Mouse (Mus musculus): ENCODE results near the gene Cdh5.

The Cdh5 gene

GRCm38 (mm10) chr8:104142415-104142814, 41.0 kb downstream of the Cdh5 start:
- no peak for DNase-seq

DNA sequence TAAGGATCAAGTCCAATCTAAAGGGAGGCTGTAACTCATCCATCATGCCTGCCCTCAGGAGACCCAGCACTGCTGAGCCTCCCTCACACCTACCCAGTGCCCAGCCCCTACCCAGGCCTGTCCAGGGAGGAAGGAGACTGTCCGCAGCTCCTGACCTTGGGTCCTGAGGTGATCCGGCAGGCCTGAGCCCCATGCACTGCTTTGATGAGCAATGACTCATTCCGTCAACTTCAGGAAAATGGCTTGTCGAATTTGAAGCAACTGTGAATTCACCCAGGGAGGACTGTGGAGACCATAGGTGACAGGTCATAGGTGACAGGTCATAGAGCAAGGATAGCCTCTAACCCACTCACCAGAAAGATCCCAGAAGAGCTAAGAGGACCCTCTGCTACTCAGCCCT, 42.0 kb downstream of the Cdh5 start:
- DNase-seq = no peak

DNA sequence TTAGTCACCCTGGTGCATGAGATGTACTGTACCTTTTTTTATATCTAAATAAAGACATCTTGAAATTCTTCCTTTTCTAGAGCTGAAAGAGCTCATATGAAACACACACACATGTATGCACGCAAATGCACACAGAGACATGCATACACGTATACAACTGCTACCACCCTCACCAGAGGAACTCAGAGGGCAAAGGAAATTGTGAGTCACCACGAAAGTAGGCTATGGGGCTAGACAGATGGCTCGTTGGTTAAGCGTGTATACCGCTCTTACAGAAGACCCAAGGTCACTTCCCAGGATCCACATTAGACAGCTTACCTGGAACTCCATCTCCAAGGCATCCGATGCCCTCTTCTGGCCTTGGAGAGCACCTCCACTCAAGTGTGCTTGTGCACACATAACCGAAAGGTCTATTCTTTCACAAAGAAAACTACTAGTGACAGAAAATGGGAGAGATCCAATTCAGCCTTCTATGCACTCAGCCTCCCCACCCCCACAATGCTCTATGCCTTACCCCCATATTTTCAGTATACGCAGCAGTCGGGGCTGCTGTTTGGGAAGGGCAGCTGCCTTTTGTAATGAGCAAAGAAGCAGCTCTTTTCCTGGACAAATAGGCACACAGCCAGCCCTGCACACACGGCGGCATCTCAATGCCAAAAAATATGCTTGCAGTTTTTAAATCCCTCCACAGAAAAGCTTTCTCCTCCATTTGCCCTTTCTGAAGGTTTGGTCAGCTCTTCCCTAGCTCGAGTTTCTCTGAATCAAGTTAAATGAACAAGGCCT, 43.2 kb downstream of the Cdh5 start:
- DNase-seq = no peak

DNA sequence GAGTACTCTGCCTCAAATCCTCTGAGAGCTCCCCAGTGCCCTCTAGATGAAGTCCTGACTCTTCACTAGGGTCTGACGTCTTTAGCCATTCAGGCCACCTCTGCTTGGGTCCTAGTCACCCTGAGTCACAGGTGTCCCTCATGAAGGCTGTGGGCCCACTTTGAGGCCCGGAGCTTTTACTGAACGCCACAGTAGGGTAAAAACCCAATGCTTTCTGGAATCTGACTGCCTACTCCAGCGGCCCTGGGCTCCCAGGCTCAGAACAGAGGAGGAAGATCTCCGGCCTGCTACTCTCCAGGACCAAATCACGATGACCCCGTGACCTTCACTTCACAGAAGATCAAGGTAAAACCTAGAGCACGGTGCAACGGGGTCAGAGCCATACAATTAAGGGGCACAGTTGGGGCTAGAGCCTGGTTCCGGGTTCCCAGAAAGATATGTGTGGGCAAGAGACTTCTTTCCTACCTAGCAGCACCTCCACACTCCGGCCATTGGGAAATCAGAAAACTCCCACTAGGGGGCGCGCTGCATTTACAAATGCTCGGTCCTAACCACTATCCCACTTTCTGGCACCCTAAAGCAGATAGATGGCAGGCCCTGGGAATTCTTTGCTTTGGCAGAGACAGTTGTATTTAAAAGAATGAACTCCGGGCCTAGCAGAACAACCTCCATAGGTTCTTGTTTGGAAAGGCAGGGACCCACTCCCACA, 44.7 kb downstream of the Cdh5 start:
- peak; percentile 89 to 90 for DNase-seq

DNA sequence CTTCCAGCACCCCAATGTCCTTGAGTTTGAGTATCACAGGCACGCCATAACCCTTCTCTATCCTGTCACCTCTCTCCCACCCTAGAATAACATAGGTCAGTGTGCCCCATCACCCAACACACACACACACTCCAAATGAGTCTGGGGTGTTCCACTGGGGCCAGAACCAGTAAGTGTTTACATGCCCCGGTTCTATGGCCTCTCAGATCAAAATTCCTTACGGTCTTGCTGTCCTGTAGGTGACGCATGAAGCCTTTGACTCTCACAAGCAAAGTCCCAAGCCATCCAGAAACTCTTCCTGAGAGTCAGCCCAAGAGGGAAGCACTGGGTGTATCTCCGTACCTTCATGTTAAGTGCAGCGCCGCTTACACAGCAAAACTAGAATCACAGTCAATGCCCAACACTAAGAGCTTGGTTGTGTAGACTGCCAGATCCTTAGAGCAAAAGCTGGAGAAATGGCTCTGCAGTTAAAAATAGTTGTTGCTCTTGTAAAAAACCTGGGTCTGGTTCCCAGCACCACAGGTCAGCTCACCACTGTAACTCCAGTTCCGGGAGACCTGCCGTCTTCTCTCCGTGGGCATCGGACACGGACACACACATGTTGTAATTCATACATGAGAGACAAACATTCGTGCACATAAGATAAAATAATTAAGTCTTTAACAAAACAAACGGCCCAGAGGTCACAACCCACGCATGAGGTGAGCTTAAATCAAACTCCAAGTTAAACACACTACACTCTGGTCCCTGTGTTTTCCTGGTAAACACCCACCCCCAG, 45.5 kb downstream of the Cdh5 start:
- DNase-seq = no peak

GRCm38 (mm10) chr8:104147947-104148346, 46.5 kb downstream of the Cdh5 start:
- DNase-seq = no peak

DNA sequence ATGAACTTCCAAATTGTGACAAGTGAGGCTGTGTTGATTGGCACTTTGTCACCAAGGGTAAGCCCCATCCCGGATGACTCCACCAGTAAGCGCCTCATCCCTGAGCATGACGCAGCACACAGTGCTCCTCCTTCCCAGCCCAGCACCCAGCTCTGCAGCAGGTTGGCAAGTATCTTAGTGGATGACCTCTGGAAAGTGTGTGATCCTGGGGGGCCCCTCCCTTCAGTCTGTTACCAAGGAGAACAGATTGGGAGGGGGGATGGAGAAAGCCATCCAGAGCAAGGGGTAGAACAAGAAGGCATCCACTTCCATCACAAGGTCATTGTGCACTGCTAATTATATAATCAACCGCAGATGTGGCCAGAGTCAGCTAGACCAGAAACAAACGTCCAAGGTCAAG, 59.3 kb downstream of the Cdh5 start:
- no peak for DNase-seq

DNA sequence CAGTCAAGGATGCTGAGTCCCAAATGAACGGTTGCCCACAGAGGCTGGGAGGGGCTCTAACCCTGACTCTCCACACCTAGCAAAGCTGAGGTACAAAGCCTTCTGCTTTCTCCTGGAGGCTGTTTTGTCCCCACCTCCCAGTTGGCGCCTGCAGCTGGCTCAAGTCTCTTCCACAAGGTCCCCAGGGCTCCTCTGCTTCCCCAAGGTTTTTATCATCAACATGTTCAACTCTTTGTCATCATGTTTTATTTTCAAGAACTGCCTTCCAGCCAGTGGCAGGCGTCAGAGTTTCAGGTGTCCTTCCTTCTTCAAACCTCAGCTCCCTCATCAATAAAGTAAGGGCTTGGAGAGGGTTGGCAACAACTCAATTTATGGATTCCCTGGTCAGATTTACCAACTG, 68.0 kb downstream of the Cdh5 start:
- DNase-seq = no peak

GRCm38 (mm10) chr8:104170118-104171049, 69.0 kb downstream of the Cdh5 start, which contains the start of gene Bean1:
Gene Bean1 (plus strand): TSS chr8:104170442.
- DNase-seq = peak; percentile 53 to 55

- peak in 1 of 2 experiments; percentile 12 for DNase-seq
Measured at GRCm38 (mm10) chr8:104171050-104171620, 69.7 kb downstream of the Cdh5 start.

DNA sequence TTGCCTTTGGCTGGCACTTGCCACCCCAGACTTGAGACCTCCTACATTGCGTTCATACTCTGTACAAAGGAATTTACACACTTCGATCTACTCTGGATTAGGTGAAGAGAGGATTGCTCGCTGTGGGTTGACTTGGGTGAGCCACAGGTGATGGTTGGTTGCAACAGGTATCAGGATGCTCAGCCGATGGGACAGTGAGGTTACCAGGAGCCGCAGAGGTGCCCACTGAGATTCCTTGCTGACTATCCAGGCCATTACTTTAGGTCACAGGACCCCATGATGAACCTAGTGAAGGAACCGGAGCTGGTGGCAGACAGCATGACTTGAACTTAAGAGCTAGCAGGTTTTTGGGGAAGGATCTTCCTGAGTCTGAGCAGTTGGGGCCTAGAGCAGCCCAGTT, 71.0 kb downstream of the Cdh5 start:
- no peak for DNase-seq

DNA sequence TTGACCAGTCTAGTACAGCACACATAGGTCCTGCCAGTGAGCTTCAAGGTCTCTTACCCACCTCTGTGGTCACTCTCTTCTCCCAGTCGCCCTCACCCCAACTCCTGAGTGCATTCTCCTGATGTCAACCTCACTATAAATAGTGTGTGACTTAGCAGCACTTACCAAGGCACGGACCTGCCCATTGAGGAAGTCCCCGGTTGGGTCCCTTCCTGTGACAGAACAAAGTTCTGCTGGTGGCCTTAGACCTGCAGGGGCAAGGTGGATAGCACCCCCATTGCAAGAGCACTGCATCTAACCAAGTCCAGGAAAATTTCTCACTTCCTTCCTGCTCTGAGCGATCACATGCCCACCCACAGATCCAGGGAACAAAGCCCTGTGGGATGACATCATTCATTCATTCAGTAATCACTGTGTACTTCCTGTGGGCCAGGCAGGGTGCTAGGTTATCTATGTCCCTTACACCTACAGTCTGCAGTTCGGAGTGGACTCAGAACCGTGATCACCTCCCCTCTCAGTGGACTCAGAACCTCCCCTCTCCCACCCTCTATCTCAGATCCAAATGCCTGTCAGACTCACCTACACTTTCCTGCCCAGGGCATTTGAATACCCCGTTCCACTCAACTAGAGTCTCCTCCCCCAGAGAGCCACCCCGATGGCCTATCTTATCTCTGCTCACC, 74.6 kb downstream of the Cdh5 start:
- peak; percentile 31 to 39 for DNase-seq

GRCm38 (mm10) chr8:104177054-104177453, 75.6 kb downstream of the Cdh5 start:
- DNase-seq = no peak

- DNase-seq = peak in 1 of 2 experiments; percentile 29
Measured at GRCm38 (mm10) chr8:104184905-104185304, 83.5 kb downstream of the Cdh5 start.

DNA sequence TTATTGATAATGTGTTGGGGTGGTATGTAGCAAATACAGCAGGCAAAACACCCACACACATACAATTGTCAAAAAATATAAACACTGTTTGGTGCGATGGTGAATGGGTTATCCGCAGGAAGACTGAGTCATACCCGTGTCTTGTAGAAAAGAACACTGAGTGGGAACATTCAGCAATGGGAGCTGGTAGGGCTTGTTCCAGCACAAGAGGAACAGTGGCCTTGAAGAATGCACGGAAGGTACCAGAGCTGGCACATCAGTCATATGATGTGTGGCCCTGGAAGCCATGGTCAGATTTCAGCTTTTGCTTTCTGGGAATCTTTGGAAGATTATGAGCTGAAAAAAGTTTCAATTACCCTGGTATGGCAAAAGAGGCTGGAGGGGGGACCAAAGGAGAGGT, 85.4 kb downstream of the Cdh5 start:
- no peak for DNase-seq

DNA sequence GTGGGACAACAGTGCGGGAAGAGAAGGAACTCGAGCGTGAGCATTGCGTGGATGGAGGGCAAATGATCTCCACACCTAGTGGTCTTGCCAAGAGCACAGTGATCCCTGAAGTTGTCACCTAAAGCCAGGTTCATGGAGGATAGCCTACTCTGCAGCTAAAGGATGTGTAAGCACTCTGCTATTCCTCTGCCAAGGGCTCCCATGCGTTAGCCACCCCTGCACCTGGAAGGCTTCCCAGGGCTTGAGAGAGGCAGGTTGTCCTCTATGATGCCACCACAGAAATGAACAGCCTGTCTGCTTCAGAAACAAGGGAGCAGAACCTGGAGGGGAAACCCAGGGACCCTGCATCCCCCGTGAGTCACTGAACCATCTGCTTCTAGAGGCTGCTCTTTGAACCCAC, 86.2 kb downstream of the Cdh5 start:
- DNase-seq = no peak

GRCm38 (mm10) chr8:104188459-104188858, 87.0 kb downstream of the Cdh5 start:
- no peak for DNase-seq

DNA sequence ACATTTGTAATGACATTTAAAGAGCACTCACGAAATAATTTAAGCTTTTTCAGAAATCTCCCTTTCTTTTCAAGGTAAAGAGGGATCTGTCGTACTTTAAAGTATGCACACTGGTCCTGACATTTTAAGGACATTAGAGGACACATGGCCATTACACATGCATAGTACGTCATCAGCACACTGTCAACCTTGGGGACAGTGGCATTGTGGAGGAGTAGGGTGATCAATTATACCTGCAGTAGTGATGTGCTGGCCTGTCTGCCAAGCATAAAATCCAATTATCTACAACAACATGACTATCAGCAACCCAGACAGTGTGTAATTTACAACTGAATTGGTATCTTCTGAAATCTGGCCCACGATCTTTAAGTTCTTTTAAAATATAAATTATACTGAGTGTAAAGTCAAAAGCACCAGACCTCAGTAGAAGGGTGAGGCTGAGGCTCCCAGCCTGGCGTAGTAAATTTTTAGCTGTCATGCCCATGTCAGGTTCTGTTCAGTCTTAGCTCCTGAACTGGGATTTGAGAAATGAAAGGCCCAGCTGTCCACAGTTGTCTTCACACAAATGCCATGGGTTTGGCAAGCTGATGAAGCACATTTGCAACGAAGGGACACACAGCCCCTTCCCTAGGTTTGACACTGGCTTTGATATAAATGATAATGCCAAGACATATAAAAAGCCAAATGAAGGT, 89.5 kb downstream of the Cdh5 start:
- DNase-seq = no peak

- DNase-seq = peak; percentile 32 to 46
Measured at GRCm38 (mm10) chr8:104191496-104191895, 90.1 kb downstream of the Cdh5 start.

All from B cell, adult 2 months (primary cell).